Mouse (Mus musculus) c-Kit-positive CD71-positive TER-119-negative erythroid progenitor cells, embryonic 14.5 days (primary cell): Measurements from ENCODE around the gene Ccr9.

ENCODE experiments used
- DNase-seq: peaks from one replicate; pipeline ENCODE4 v3.0.0-alpha.2; 2013; ENCODE audit warnings: low read depth

Ccr9 gene

DNA sequence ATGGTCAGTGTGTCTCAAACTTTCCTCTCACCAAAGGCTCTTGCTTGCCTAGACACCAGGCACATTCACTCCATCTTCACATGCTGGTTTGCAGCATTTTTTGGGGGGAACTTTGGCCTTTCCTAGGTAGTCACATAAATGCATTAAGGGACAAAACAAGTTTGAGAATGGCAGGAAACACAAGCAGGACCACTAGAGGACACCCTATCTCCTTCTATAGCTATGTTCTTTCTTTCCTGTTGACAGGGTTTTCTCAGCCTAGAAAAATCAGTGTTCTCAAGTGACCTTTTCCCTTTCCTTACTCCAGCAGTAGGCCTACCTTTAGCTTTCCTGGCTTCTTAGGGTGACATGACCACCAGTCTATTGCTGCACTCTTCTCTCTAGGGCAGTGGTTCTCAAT is 124.7 kb downstream of the Ccr9 start:
- DNase-seq: no peak

DNA sequence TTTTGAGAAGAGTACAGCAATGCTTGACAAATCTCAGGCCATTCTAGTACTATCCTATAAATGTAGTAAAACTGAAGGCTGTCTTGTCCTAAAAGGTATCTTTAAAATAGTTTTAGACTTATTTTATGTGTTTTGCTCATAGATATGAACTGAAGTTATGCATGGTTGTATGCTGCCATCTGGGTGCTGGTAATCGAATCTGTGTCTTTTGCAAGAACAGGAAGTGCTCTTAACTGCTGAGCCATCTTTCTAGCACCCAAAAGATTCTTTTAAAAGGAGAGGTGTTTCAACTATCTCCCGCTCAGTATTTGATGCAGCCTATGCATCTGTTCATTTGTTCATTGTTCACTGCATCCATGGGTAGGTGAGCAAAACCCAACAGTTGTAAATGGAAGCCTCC is 127.0 kb downstream of the Ccr9 start:
- DNase-seq: no peak

DNA sequence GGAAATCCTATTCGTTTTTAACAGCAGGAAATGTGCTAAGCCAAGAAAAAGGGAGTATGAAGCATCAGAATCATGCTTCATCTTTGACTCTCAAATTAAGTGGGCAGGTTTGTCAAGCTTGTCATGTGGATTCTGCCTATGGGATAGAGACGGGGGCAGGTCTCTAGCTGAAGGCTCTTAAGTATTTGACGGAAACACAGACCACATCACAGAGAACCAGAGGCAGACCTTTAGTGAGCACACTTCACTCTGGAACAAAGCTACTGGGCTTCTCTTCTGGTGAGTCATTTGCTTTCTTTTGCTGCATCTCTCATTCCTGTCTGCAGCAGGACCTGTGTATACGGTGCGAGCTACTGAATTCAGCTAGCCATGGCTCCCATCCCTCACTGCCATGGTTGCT is 128.0 kb downstream of the Ccr9 start, which contains the start of gene Cxcr6:
Gene Cxcr6 (plus strand): TSS at position 209 of the 400 bp plus-strand sequence.
- no peak for DNase-seq

DNA sequence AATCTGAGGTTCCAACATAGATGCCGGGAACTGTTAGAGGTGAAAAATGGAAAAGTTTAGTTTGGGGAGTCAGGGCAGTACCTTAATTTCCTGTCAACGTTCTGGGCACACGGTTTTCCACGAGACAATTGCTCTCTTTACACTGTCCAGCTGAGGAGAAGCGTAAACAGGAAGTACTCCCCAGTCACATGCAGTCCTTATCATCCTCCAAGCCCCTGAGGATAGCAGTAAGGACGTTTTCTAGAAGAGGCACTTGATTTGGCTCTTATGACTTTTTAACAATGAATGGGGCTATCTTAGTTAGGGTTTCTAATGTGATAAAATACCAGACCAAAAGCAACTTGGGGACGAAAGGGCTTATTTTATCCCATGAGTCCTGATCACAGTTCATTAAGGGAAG is 130.3 kb downstream of the Ccr9 start:
- DNase-seq: no peak

DNA sequence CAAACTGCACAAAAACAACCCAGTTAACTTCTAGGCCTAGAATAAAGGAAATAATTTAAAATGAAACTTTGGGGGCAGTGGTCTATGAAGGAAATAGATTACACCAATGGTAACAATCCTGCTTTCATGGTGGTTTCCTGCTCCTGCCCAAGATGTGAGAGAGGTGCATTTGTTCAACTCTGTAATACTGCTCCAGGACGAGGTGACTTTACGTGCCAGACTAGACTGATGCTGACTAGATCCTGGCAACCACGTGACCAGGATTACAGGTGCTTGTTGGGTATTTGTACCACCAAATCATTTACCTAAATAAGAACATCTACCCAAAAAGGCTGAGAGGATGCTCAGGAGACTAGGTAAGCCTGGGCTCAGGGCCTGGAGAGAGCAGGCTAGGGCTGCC is 133.6 kb downstream of the Ccr9 start:
- DNase-seq: no peak

DNA sequence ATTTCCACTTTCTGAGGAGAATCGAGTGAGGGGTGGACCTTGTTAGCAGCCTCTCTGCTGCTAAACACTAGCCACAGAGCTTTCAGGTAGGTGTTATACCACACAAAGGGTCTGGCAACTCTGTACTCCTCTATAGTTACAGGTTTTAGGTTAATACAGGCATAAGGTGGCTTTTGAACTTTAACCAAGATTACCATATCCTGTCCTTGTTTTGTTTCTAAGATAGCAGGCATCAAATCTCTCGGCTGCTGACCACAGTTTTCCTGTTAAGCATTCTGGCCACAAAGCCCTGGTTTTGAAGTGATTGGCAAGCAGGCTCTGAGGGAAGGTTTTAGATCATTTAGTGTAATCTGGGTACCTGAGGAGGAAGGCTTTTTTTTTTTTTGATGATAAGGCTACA is 136.1 kb downstream of the Ccr9 start:
- no peak for DNase-seq

DNA sequence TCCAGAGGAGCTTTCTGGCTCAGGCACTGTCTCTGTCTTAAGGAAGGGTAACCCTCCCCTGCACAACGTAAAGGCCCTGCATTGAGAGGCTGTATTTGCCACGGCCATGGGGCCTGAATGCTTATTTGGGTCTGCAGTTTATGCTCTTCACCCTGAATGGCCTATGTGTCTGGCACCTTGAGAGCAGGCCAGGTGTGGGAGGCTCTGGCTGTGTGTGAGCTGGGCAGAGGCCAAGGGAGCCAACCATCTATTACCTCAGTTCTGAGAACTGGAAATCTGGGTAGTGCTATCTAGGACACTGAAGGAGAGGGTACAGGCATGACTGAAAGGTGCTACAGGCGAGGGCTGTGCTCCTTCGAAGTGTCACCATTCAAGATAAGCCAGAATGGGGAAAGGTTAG is 136.6 kb downstream of the Ccr9 start:
- DNase-seq: no peak

DNA sequence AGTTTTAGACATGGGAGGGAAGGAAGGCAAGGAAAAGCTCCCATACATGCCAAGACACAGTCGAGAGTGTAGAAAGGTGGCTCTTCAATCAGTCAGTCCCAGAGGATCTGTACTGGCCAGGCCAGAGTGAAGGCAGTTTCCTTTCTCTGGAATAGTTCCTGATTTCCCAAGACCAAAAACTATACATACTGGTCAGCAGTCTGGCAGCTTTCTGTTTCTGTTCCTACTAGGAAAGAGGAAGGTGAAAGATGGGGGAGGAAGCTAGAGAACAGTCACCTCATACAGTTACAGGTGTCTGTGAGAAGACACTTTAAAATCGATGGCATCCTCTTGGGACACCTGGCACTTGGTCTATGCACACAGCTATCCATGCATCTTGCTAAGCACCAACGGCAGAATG is 137.2 kb downstream of the Ccr9 start:
- no peak for DNase-seq

DNA sequence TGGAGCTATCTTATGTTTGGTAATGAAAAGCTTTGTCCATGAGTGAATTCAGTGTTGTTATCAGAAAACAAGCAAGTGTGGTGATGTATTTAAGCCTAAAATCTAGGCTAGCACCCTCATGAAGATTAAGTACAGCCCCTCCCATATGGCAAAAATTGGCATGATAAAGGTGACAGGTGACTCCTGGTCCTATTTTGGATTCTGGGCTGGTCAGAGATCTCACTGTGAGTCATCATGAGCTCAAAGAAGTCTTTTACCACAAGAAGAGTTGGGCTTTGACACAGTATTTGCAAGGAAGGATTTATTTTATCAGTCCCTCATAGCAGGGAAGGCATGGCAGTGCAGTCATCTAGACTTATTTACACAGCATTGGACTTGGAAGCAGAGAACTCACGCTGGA is 137.8 kb downstream of the Ccr9 start:
- no peak for DNase-seq

DNA sequence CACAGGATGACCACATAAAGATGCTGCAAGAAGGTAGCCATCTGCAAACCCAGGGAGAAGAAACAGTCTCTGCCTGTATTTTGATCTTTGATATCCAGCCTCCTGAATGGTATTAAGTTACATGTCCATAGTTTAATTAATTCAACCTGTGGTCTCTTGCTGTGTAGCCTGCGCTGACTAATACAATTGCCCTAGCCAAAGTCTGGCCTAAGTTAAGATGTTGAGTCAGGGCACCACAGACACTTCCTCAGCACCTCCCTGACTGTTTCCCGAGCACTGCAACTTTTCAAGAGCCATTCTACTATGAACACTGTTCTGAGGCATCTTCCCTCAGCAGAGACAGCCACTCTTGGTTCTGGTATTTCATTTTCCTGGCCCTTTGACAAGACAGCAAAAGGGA is 140.4 kb downstream of the Ccr9 start:
- no peak for DNase-seq

DNA sequence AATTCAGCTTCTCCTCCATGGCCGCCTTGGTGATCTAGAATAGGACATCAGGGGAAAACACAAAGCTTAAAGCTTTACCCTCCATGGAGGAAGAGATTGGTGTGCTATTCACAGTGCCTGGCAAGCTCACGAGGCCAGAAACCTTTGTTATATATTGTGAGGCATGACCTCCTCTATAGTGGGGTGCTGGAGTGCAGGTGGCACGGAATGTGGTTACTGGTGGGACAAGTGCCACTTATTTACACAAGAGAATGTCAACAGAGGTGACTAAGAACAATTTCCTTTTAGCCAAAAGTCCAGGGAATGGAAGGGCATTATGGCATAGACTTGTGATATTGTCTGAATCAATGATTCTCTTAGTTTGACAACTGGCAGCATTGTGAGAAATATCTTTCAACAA is 148.4 kb downstream of the Ccr9 start:
- no peak for DNase-seq

DNA sequence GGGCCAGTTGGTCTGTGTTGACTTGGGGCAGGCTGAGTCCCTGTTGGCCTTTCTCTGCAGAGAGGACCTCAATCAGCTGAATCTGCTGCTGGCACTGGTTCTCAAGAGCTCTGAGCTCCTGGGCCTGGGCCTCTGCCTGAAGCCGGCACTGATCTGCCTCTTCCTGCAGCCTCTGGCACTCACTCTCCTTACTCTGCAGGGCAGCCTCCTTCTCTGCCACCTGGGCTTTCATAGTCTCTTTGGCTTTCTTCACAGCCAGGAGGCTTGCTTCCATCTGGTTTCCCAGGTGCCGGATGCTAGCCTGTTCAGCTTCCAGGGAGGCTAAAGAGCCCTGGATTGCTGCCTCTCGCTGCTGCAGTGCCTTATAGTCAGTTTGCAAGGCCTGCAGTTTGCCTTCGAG is 150.7 kb downstream of the Ccr9 start:
- no peak for DNase-seq
